Mouse (Mus musculus): ENCODE measurements around the gene Olfr1134. TPM values are rescaled to one million over a fixed set of nuclear protein-coding genes. Genes with fewer than 3 reads are reported as not detected.
"Not testable (repeated sequence)": the region's sequence is repeated elsewhere in the genome, so short reads cannot be mapped to it uniquely, and the experiment has no call there.

The Olfr1134 gene
- not detected in 2 replicates for polyA plus RNA-seq (2014; fragmentation: Nextera tagmentation; extraction: Ambion mirVana)

DNA sequence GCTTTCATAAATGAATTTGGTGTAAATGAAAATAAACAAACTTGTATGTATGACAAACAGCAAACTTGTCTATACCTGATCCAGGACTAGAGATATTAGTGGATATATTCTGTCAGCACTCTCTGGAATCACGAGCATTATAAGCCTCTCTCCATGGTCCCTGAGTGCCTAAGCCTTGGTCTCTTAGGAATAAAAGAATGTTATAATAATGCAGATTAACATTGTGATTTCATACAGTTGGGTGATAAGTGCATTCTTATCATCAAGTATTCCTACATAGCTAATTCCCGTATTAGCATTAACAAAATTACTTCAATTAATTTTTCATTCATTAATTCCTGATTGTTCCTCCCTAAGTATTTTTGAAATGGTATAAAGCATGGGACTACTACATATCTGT is at the start of gene Olfr1134:
TSS of gene Olfr1134 (minus strand) at position 101 of the 400 bp plus-strand sequence.
- Histone ChIP-seq H3K4me2 (ENCODE audit: low read depth, low read length, severe bottlenecking) (no peak within 1 kb of the TSS), H3K4me3 (ENCODE audit: low read depth, low read length) (no peak within 1 kb of the TSS), H3K9ac (ENCODE audit: low read length) (no peak within 1 kb of the TSS), H3K4me1 (replicated peaks; ENCODE audit: control insufficient read depth, insufficient read depth, low read length) (no peaks in the 10 kb centered on the region), H3K27ac (ENCODE audit: low read depth, low read length) (no peak within 1 kb of the TSS), H3K36me3 (ENCODE audit: control insufficient read depth, insufficient read depth, low read length) (no peaks in the 10 kb centered on the region), H3K27me3 (ENCODE audit: control insufficient read depth, insufficient read depth, low read length) (no peaks in the 10 kb centered on the region), H3K9me3 (ENCODE audit: control insufficient read depth, low read length) (no peaks in the 10 kb centered on the region)
- no peak for ATAC-seq (replicated peaks; ENCODE audit: low FRiP score)
- no peak for DNase-seq (ENCODE audit: low spot score)
- WGBS = 84% methylated on average over 2 of the region's 2 CpGs

DNA sequence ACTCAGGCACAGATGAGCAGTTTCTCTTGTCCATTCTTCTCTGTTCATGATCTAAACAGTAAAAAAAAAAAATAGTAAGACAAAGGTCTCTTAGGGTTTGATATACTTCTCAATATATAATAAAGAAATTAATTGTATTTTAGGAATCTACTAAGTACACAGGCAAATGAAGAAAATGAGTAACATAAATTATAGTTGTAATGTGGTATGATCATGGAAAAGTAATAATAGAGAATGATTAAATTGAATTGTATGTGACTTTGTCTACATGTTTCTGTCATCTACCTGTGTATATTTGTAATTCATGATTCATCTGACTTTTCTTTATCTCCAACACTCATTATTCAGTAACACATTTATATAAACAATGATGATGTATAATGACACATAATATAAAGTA is 35.6 kb upstream of the Olfr1134 start, which contains the start of gene Olfr1136:
TSS of gene Olfr1136 (minus strand) at position 101 of the 400 bp plus-strand sequence.
- Histone ChIP-seq H3K4me2 (ENCODE audit: low read depth, low read length, severe bottlenecking) (no peak within 1 kb of the TSS), H3K4me1 (replicated peaks; ENCODE audit: control insufficient read depth, insufficient read depth, low read length) (no peaks in the 10 kb centered on the region), H3K27ac (ENCODE audit: low read depth, low read length) (no peak within 1 kb of the TSS), H3K4me3 (ENCODE audit: low read depth, low read length) (no peak within 1 kb of the TSS), H3K36me3 (ENCODE audit: control insufficient read depth, insufficient read depth, low read length) (no peaks in the 10 kb centered on the region), H3K27me3 (ENCODE audit: control insufficient read depth, insufficient read depth, low read length) (no peaks in the 10 kb centered on the region), H3K9me3 (ENCODE audit: control insufficient read depth, low read length) (no peaks in the 10 kb centered on the region), H3K9ac (ENCODE audit: low read length) (no peak within 1 kb of the TSS)
- DNase-seq (ENCODE audit: low spot score) (no peak), ATAC-seq (replicated peaks; ENCODE audit: low FRiP score) (no peak)

GRCm38 (mm10) chr2:87673564-87673963 is 15.3 kb upstream of the Olfr1134 start, which contains the start of gene Olfr1135:
Gene Olfr1135 (minus strand): TSS chr2:87673664.
- no peak for DNase-seq (ENCODE audit: low spot score)
- Histone ChIP-seq H3K27ac (ENCODE audit: low read depth, low read length) (no peak within 1 kb of the TSS), H3K36me3 (ENCODE audit: control insufficient read depth, insufficient read depth, low read length) (no peaks in the 10 kb centered on the region), H3K27me3 (ENCODE audit: control insufficient read depth, insufficient read depth, low read length) (no peaks in the 10 kb centered on the region), H3K4me2 (ENCODE audit: low read depth, low read length, severe bottlenecking) (no peak within 1 kb of the TSS), H3K9ac (ENCODE audit: low read length) (no peak within 1 kb of the TSS), H3K4me1 (replicated peaks; ENCODE audit: control insufficient read depth, insufficient read depth, low read length) (no peaks in the 10 kb centered on the region), H3K4me3 (ENCODE audit: low read depth, low read length) (no peak within 1 kb of the TSS), H3K9me3 (ENCODE audit: control insufficient read depth, low read length) (no peaks in the 10 kb centered on the region)
- no peak for ATAC-seq (replicated peaks; ENCODE audit: low FRiP score)
- 31% methylated on average over 1 of the region's 1 CpGs for WGBS

DNA sequence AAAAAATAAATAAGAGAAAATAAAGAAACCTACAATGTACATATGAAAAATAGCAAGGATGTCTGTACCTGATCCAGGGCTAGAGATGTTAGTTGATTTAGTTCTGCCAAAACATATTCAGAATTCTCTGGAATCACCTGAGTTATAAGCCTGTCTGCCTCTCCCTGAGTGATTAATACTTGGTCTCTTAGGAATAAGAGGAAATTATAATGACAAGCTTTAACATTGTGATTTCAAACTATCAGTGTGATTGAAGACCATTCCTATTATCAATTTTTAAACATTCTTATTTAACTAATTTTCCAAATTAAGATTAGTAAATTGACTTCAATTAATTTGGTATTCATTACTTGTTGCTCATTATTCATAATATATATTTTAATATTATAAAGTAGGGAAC is 11.0 kb downstream of the Olfr1134 start, which contains the start of gene Olfr1133:
TSS of gene Olfr1133 (minus strand) at position 101 of the 400 bp plus-strand sequence.
- no peak within 1 kb of the TSS for H3K4me2 ChIP-seq (ENCODE audit: low read depth, low read length, severe bottlenecking)
- DNase-seq (ENCODE audit: low spot score) (no peak), ATAC-seq (replicated peaks; ENCODE audit: low FRiP score) (no peak)
- H3K36me3 ChIP-seq (ENCODE audit: control insufficient read depth, insufficient read depth, low read length) = no peaks in the 10 kb centered on the region
- H3K27ac ChIP-seq (ENCODE audit: low read depth, low read length) = no peak within 1 kb of the TSS
- H3K9me3 ChIP-seq (ENCODE audit: control insufficient read depth, low read length) = no peaks in the 10 kb centered on the region
- H3K9ac ChIP-seq (ENCODE audit: low read length) = no peak within 1 kb of the TSS
- no peaks in the 10 kb centered on the region for H3K4me1 ChIP-seq (replicated peaks; ENCODE audit: control insufficient read depth, insufficient read depth, low read length)
- no peak within 1 kb of the TSS for H3K4me3 ChIP-seq (ENCODE audit: low read depth, low read length)
- no peaks in the 10 kb centered on the region for H3K27me3 ChIP-seq (ENCODE audit: control insufficient read depth, insufficient read depth, low read length)

GRCm38 (mm10) chr2:87642441-87642840 is 15.8 kb downstream of the Olfr1134 start:
- Histone ChIP-seq H3K4me2 (ENCODE audit: low read depth, low read length, severe bottlenecking) (no peak overlapping the region), H3K27me3 (ENCODE audit: control insufficient read depth, insufficient read depth, low read length) (no peaks in the 10 kb centered on the region), H3K4me3 (ENCODE audit: low read depth, low read length) (no peak overlapping the region), H3K4me1 (replicated peaks; ENCODE audit: control insufficient read depth, insufficient read depth, low read length) (no peaks in the 10 kb centered on the region), H3K9ac (ENCODE audit: low read length) (no peak overlapping the region), H3K36me3 (ENCODE audit: control insufficient read depth, insufficient read depth, low read length) (no peaks in the 10 kb centered on the region), H3K9me3 (ENCODE audit: control insufficient read depth, low read length) (no peaks in the 10 kb centered on the region), H3K27ac (ENCODE audit: low read depth, low read length) (no peak overlapping the region)
- no peak for DNase-seq (ENCODE audit: low spot score)
- ATAC-seq (replicated peaks; ENCODE audit: low FRiP score) = no peak

GRCm38 (mm10) chr2:87637435-87637834 is 20.8 kb downstream of the Olfr1134 start, which contains the start of gene Olfr1132:
Gene Olfr1132 (minus strand): TSS chr2:87637535.
- Histone ChIP-seq H3K27me3 (ENCODE audit: control insufficient read depth, insufficient read depth, low read length) (no peaks in the 10 kb centered on the region), H3K27ac (ENCODE audit: low read depth, low read length) (no peak within 1 kb of the TSS), H3K9ac (ENCODE audit: low read length) (no peak within 1 kb of the TSS), H3K4me2 (ENCODE audit: low read depth, low read length, severe bottlenecking) (no peak within 1 kb of the TSS), H3K9me3 (ENCODE audit: control insufficient read depth, low read length) (no peaks in the 10 kb centered on the region), H3K4me3 (ENCODE audit: low read depth, low read length) (no peak within 1 kb of the TSS), H3K36me3 (ENCODE audit: control insufficient read depth, insufficient read depth, low read length) (no peaks in the 10 kb centered on the region), H3K4me1 (replicated peaks; ENCODE audit: control insufficient read depth, insufficient read depth, low read length) (no peaks in the 10 kb centered on the region)
- ATAC-seq (replicated peaks; ENCODE audit: low FRiP score) (no peak), DNase-seq (ENCODE audit: low spot score) (no peak)

DNA sequence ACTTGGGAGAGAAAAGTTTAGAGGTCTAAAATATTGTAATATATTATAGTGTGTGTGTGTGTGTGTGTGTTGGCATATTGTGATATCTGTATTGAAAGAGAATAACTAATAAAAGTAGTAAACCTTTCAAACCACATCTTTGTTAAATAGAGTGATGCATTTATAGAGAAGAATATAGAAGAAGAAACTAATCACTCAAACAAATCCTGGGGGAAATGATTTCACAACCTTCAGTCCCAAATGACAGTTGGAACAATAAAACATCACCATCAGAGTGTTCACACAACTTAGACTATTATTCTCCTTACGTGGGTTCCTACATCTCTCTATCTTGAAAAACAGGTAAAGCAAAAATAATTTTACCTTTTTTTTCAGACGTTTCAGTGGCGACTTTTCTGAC is 31.5 kb downstream of the Olfr1134 start, which contains the start of gene Olfr1131:
TSS of gene Olfr1131 (plus strand) at position 301 of the 400 bp plus-strand sequence.
- 77% methylated on average over 3 of the region's 3 CpGs for WGBS
- H3K27me3 ChIP-seq (ENCODE audit: control insufficient read depth, insufficient read depth, low read length) = no peaks in the 10 kb centered on the region
- H3K27ac ChIP-seq (ENCODE audit: low read depth, low read length) = no peak within 1 kb of the TSS
- ATAC-seq (replicated peaks; ENCODE audit: low FRiP score) = no peak
- no peak within 1 kb of the TSS for H3K4me2 ChIP-seq (ENCODE audit: low read depth, low read length, severe bottlenecking)
- no peak within 1 kb of the TSS for H3K9ac ChIP-seq (ENCODE audit: low read length)
- no peak for DNase-seq (ENCODE audit: low spot score)
- H3K36me3 ChIP-seq (ENCODE audit: control insufficient read depth, insufficient read depth, low read length) = no peaks in the 10 kb centered on the region
- H3K4me1 ChIP-seq (replicated peaks; ENCODE audit: control insufficient read depth, insufficient read depth, low read length) = no peaks in the 10 kb centered on the region
- H3K4me3 ChIP-seq (ENCODE audit: low read depth, low read length) = no peak within 1 kb of the TSS
- H3K9me3 ChIP-seq (ENCODE audit: control insufficient read depth, low read length) = no peaks in the 10 kb centered on the region

DNA sequence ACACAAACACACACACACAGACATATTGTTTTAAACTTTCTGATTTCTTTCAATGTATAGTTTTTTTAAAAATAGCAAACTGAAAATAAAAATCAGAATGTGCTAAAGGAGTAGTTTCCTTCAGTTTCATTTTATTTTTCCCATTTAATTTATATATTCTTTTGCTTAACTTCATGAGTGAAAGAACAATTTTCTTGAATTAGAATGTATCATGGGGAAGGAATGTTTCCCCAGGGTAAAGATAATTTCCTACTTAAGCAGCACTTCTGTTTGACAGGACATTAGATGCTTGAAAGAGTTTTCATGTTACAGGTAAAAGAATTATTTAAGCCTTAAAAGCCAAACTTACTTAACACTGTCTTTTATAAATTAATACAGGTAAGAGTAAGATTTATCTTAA is 52.3 kb downstream of the Olfr1134 start, which contains the start of gene Olfr1130:
TSS of gene Olfr1130 (plus strand) at position 301 of the 400 bp plus-strand sequence.
- not testable (repeated sequence) for ATAC-seq (replicated peaks; ENCODE audit: low FRiP score); H3K27ac ChIP-seq (ENCODE audit: low read depth, low read length); H3K9ac ChIP-seq (ENCODE audit: low read length); H3K27me3 ChIP-seq (ENCODE audit: control insufficient read depth, insufficient read depth, low read length); DNase-seq (ENCODE audit: low spot score); H3K9me3 ChIP-seq (ENCODE audit: control insufficient read depth, low read length); H3K4me1 ChIP-seq (replicated peaks; ENCODE audit: control insufficient read depth, insufficient read depth, low read length); H3K36me3 ChIP-seq (ENCODE audit: control insufficient read depth, insufficient read depth, low read length); H3K4me2 ChIP-seq (ENCODE audit: low read depth, low read length, severe bottlenecking); H3K4me3 ChIP-seq (ENCODE audit: low read depth, low read length)

All from forebrain, embryonic 11.5 days (tissue).